Mouse (Mus musculus): ENCODE results near the gene Bsg. TPM values are rescaled to one million over a fixed set of nuclear protein-coding genes. Genes with fewer than 3 reads are reported as not detected.

Bsg gene
- total and polyA plus RNA-seq, 3 experiments: 308 to 872 (median 832) TPM

- Histone ChIP-seq H3K36me3 (replicated peaks) (peaks cover 38% of the 10 kb centered on the region), H3K4me1 (ENCODE audit: insufficient read depth, low read depth, low read length) (peaks cover 35% of the 10 kb centered on the region), H3K27me3 (ENCODE audit: insufficient read depth, low read length) (peaks cover 9% of the 10 kb centered on the region), H3K9me3 (replicated peaks) (no peaks in the 10 kb centered on the region), H3K4me3 (ENCODE audit: low read depth, low read length) (peak overlapping the region; percentile 95)
- TF ChIP-seq POLR2AphosphoS5 (IDR thresholded peaks at IDR 0.05; ENCODE audit: insufficient replicate concordance, low read depth, low read length) (no peak), CTCF (IDR thresholded peaks at IDR 0.05; ENCODE audit: low read depth, low read length) (no peak), GATA1 (IDR thresholded peaks at IDR 0.05; ENCODE audit: borderline replicate concordance, low read length) (no peak), GATA2 (IDR thresholded peaks at IDR 0.05; ENCODE audit: borderline replicate concordance, low read depth, low read length) (no peak), TAL1 (conservative IDR thresholded peaks at IDR 0.05; ENCODE audit: low read depth, low read length) (no peak)
- ATAC-seq (ENCODE audit: extremely low read depth, insufficient number of reproducible peaks, low FRiP score, poor library complexity, severe bottlenecking): no peak
- no peak for DNase-seq (ENCODE audit: low spot score)
Measured at GRCm38 (mm10) chr10:79670071-79670888, 34.0 kb upstream of the Bsg start.

DNA sequence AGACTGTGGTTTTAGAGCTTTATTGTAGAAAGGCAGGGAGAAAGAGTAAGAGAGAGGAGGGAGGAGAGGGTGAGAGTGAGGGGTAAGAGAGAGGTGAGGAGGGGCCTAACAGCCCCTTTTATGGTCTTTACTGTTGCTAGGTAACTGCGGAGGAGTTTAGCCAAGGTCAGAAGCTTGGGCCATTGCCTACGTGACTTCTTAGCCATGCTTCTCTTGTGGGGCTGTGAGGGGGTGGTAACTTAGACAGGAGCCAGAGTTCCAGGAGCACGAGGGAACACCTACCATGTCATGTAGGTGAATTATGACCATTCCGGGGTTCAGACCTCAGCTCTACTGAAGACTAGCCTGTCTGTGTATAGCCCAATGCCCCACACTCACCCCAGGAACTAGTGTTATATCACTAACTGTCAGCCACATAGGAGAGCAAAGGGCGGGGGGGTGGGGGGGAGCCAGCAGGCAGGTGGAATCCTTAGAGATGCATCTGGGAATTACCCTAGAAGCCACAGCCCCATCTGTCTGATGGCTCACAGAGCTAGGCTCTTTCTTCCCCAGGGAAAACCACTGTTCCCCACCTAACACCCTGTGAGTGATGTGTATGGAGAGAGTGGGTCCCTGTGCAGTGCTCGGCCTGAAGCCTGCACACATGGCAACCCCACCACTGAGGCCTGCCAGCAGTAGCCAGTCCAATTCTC is 32.7 kb upstream of the Bsg start:
- Histone ChIP-seq H3K4me1 (ENCODE audit: insufficient read depth, low read depth, low read length) (peaks cover 35% of the 10 kb centered on the region), H3K27me3 (ENCODE audit: insufficient read depth, low read length) (peaks cover 1% of the 10 kb centered on the region; the same call in 1 of the 2 replicates), H3K4me3 (ENCODE audit: low read depth, low read length) (no peak overlapping the region), H3K36me3 (replicated peaks) (peaks cover 50% of the 10 kb centered on the region), H3K9me3 (replicated peaks) (no peaks in the 10 kb centered on the region)
- DNase-seq (ENCODE audit: low spot score) (no peak), ATAC-seq (ENCODE audit: extremely low read depth, insufficient number of reproducible peaks, low FRiP score, poor library complexity, severe bottlenecking) (no peak)
- TF ChIP-seq GATA2 (IDR thresholded peaks at IDR 0.05; ENCODE audit: borderline replicate concordance, low read depth, low read length): no peak
- TF ChIP-seq POLR2AphosphoS5 (IDR thresholded peaks at IDR 0.05; ENCODE audit: insufficient replicate concordance, low read depth, low read length): no peak
- no peak for TF ChIP-seq CTCF (IDR thresholded peaks at IDR 0.05; ENCODE audit: low read depth, low read length)
- TF ChIP-seq GATA1 (IDR thresholded peaks at IDR 0.05; ENCODE audit: borderline replicate concordance, low read length): no peak
- no peak for TF ChIP-seq TAL1 (conservative IDR thresholded peaks at IDR 0.05; ENCODE audit: low read depth, low read length)

GRCm38 (mm10) chr10:79672088-79672455 is 32.2 kb upstream of the Bsg start:
- ATAC-seq (ENCODE audit: extremely low read depth, insufficient number of reproducible peaks, low FRiP score, poor library complexity, severe bottlenecking) (no peak), DNase-seq (ENCODE audit: low spot score) (no peak)
- H3K4me3 ChIP-seq (ENCODE audit: low read depth, low read length): no peak overlapping the region
- peaks cover 55% of the 10 kb centered on the region for H3K36me3 ChIP-seq (replicated peaks)
- H3K4me1 ChIP-seq (ENCODE audit: insufficient read depth, low read depth, low read length): peaks cover 35% of the 10 kb centered on the region
- H3K27me3 ChIP-seq (ENCODE audit: insufficient read depth, low read length): no peaks in the 10 kb centered on the region; the same call in 1 of the 2 replicates
- H3K9me3 ChIP-seq (replicated peaks): no peaks in the 10 kb centered on the region
- no peak for TF ChIP-seq CTCF (IDR thresholded peaks at IDR 0.05; ENCODE audit: low read depth, low read length)
- no peak for TF ChIP-seq GATA1 (IDR thresholded peaks at IDR 0.05; ENCODE audit: borderline replicate concordance, low read length)
- no peak for TF ChIP-seq GATA2 (IDR thresholded peaks at IDR 0.05; ENCODE audit: borderline replicate concordance, low read depth, low read length)
- no peak for TF ChIP-seq POLR2AphosphoS5 (IDR thresholded peaks at IDR 0.05; ENCODE audit: insufficient replicate concordance, low read depth, low read length)
- no peak for TF ChIP-seq TAL1 (conservative IDR thresholded peaks at IDR 0.05; ENCODE audit: low read depth, low read length)

- ATAC-seq (ENCODE audit: extremely low read depth, insufficient number of reproducible peaks, low FRiP score, poor library complexity, severe bottlenecking) (no peak), DNase-seq (ENCODE audit: low spot score) (no peak)
- Histone ChIP-seq H3K4me3 (ENCODE audit: low read depth, low read length) (no peak overlapping the region), H3K9me3 (replicated peaks) (no peaks in the 10 kb centered on the region), H3K36me3 (replicated peaks) (peaks cover 55% of the 10 kb centered on the region), H3K27me3 (ENCODE audit: insufficient read depth, low read length) (no peaks in the 10 kb centered on the region; the same call in 1 of the 2 replicates), H3K4me1 (ENCODE audit: insufficient read depth, low read depth, low read length) (peaks cover 35% of the 10 kb centered on the region)
- TF ChIP-seq GATA1 (IDR thresholded peaks at IDR 0.05; ENCODE audit: borderline replicate concordance, low read length) (no peak), TAL1 (conservative IDR thresholded peaks at IDR 0.05; ENCODE audit: low read depth, low read length) (no peak), CTCF (IDR thresholded peaks at IDR 0.05; ENCODE audit: low read depth, low read length) (no peak)
Measured at GRCm38 (mm10) chr10:79673054-79673453, 31.2 kb upstream of the Bsg start.

DNA sequence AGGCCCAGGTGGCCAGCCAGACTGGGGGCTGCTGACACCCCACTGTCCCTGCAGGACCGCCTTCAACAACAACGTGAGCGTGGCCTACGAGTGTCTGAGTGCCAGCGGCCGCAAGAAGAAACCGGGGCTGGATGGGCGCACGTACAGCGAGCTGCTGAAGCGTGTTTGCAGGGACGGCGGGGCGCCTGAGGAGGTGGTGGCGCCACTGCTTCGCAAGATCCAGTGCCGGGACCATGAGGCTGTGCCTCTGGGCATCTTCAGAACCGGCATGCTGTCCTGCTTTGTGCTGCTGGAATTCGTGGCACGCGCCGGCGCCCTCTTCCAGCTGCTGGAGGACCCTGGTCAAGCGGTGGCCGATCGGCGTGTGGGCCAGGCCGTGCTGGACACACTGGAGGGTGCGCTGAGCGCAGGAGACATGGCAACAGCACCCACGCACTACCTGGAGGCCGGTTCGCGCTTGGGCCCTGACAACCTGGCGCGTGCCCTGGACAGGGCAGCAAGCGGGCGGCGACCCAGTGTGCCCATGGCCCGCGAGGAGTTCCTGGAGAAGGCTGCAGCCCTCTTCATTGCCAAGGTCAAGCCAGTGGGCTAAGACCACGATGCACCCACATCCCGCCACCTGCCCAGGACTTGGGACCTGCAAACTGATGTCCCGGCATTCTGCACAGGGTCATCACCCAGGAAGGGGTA is 28.8 kb upstream of the Bsg start:
- ATAC-seq (ENCODE audit: extremely low read depth, insufficient number of reproducible peaks, low FRiP score, poor library complexity, severe bottlenecking) (no peak), DNase-seq (ENCODE audit: low spot score) (no peak)
- H3K27me3 ChIP-seq (ENCODE audit: insufficient read depth, low read length): no peaks in the 10 kb centered on the region
- peaks cover 55% of the 10 kb centered on the region for H3K36me3 ChIP-seq (replicated peaks)
- peak overlapping the region; percentile 14; the same call in 1 of the 2 replicates for H3K4me3 ChIP-seq (ENCODE audit: low read depth, low read length)
- peaks cover 25% of the 10 kb centered on the region for H3K4me1 ChIP-seq (ENCODE audit: insufficient read depth, low read depth, low read length)
- H3K9me3 ChIP-seq (replicated peaks): no peaks in the 10 kb centered on the region
- no peak for TF ChIP-seq GATA1 (IDR thresholded peaks at IDR 0.05; ENCODE audit: borderline replicate concordance, low read length)
- no peak for TF ChIP-seq GATA2 (IDR thresholded peaks at IDR 0.05; ENCODE audit: borderline replicate concordance, low read depth, low read length)
- TF ChIP-seq TAL1 (conservative IDR thresholded peaks at IDR 0.05; ENCODE audit: low read depth, low read length): no peak
- no peak for TF ChIP-seq CTCF (IDR thresholded peaks at IDR 0.05; ENCODE audit: low read depth, low read length)
- no peak for TF ChIP-seq POLR2AphosphoS5 (IDR thresholded peaks at IDR 0.05; ENCODE audit: insufficient replicate concordance, low read depth, low read length)
